Mouse (Mus musculus): Measurements from ENCODE around the gene Olfr612.
"Not testable (repeated sequence)": the region's sequence is repeated elsewhere in the genome, so short reads cannot be mapped to it uniquely, and the experiment has no call there.

Olfr612 gene

GRCm38 (mm10) chr7:103542617-103543016 is at the start of gene Olfr612:
Gene Olfr612, minus strand, starts transcription at chr7:103542717.
- DNase-seq (ENCODE audit: low spot score in 2 of 2), result not testable (repeated sequence)

GRCm38 (mm10) chr7:103589803-103590202 is 47.3 kb upstream of the Olfr612 start, which contains the start of gene Olfr618:
Gene Olfr618, plus strand, starts transcription at chr7:103590103.
- no peak for DNase-seq (ENCODE audit: low spot score in 2 of 2)

- DNase-seq (ENCODE audit: low spot score in 2 of 2), result no peak
Observed at GRCm38 (mm10) chr7:103572761-103573160, 30.2 kb upstream of the Olfr612 start, which contains the start of gene Olfr617. Gene Olfr617, plus strand, starts transcription at chr7:103573061.

- no peak for DNase-seq (ENCODE audit: low spot score in 2 of 2)
Observed at GRCm38 (mm10) chr7:103569043-103569442, 26.5 kb upstream of the Olfr612 start, which contains the start of gene Olfr616. Gene Olfr616, minus strand, starts transcription at chr7:103569143.

GRCm38 (mm10) chr7:103555779-103556178 is 13.3 kb upstream of the Olfr612 start, which contains the start of gene Olfr615:
Gene Olfr615, plus strand, starts transcription at chr7:103556079.
- DNase-seq (ENCODE audit: low spot score in 2 of 2), result no peak

- DNase-seq (ENCODE audit: low spot score in 2 of 2), result no peak
Observed at GRCm38 (mm10) chr7:103547774-103548173, 5.3 kb upstream of the Olfr612 start, which contains the start of gene Olfr613. Gene Olfr613, plus strand, starts transcription at chr7:103548074.

GRCm38 (mm10) chr7:103520746-103521145 is 21.8 kb downstream of the Olfr612 start, which contains the start of gene Olfr611:
Gene Olfr611, minus strand, starts transcription at chr7:103520846.
- DNase-seq (ENCODE audit: low spot score in 2 of 2), result not testable (repeated sequence)

GRCm38 (mm10) chr7:103512022-103512421 is 30.5 kb downstream of the Olfr612 start, which contains the start of gene Olfr610:
Gene Olfr610, minus strand, starts transcription at chr7:103512122.
- no peak for DNase-seq (ENCODE audit: low spot score in 2 of 2)

- no peak for DNase-seq (ENCODE audit: low spot score in 2 of 2)
Observed at GRCm38 (mm10) chr7:103497962-103498361, 44.6 kb downstream of the Olfr612 start, which contains the start of gene Olfr609. Gene Olfr609, minus strand, starts transcription at chr7:103498062.

All from frontal cortex, postnatal 10 days (tissue).